In genomic region chr14:92907623-92908045, GRCm38 (mm10) we compare ENCODE assay signal across 10 mouse cellular contexts.
DNase-seq lines count a peak whose midpoint lies in the region; ATAC-seq lines count a peak whose summit lies in the region.
"Had no signal": no experiment of that assay in that cellular context is flagged by ENCODE, and none has a peak within 500 bp of the region (broad histone marks: within the 10 kb centered on the region; RNA-seq: fewer than 3 reads in every experiment).

No protein-coding gene starts in this region.

- H3K27me3 ChIP-seq in kidney, embryonic 15.5 days = no peaks in the 10 kb centered on the region
- H3K27me3 ChIP-seq: liver, embryonic 15.5 days had no signal

- no peak overlapping the region for H3K4me3 ChIP-seq in kidney, embryonic 15.5 days (replicated peaks)
- H3K4me3 ChIP-seq: liver, embryonic 15.5 days had no signal

- no peak for ATAC-seq in kidney, embryonic 15.5 days (replicated peaks; ENCODE audit: low FRiP score)

- no peaks in the 10 kb centered on the region for H3K9me3 ChIP-seq in kidney, embryonic 15.5 days (replicated peaks)
- H3K9me3 ChIP-seq: liver, embryonic 15.5 days had no signal

- intact Hi-C loops in left cerebral cortex, postnatal 10 days (cut with DNase I) = no loop called here

- H3K9ac ChIP-seq in kidney, embryonic 15.5 days = no peak overlapping the region
- H3K9ac ChIP-seq: liver, embryonic 15.5 days had no signal

- no peaks in the 10 kb centered on the region for H3K4me1 ChIP-seq in kidney, embryonic 15.5 days
- H3K4me1 ChIP-seq: liver, embryonic 15.5 days had no signal

- no peak overlapping the region for H3K4me2 ChIP-seq in kidney, embryonic 15.5 days
- H3K4me2 ChIP-seq: heart, embryonic 11.5 days; liver, embryonic 15.5 days had no signal

- no peak overlapping the region for H3K27ac ChIP-seq in kidney, embryonic 15.5 days
- H3K27ac ChIP-seq: liver, embryonic 15.5 days had no signal

- WGBS in kidney, embryonic 15.5 days = 78% methylated on average over 6 of the region's 6 CpGs

- peak; percentile 13 to 41 for DNase-seq in cerebellum, postnatal 14 days
- no peak for DNase-seq in cerebellum, adult 9-10 months
- DNase-seq in testis, postnatal 10 days (ENCODE audit: low spot score) = peak; percentile 44
- no peak for DNase-seq in testis, postnatal 14 days (ENCODE audit: low spot score)
- DNase-seq in left cerebral cortex, postnatal 10 days (ENCODE audit: extremely low spot score in 1 of 2, low spot score in 2 of 2) = peak; percentile 30 to 65
- no peak for DNase-seq in spleen, postnatal 36 days (ENCODE audit: low spot score in 2 of 2)
- no peak for DNase-seq in heart, adult 18-20 months

- H3K36me3 ChIP-seq in kidney, embryonic 15.5 days = no peaks in the 10 kb centered on the region
- H3K36me3 ChIP-seq: liver, embryonic 15.5 days had no signal

Comparison
In these comparisons a context has a peak if more than half of its experiments do, and no peak if none do; other contexts are left out.
1. DNase-seq: peak in cerebellum, postnatal 14 days (2 of 2), testis, postnatal 10 days (single experiment) and left cerebral cortex, postnatal 10 days (2 of 2); none in cerebellum, adult 9-10 months (single experiment), testis, postnatal 14 days (single experiment), spleen, postnatal 36 days (0 of 2) and heart, adult 18-20 months (0 of 2).